Mouse (Mus musculus): ENCODE measurements around the gene Gm38431. TPM values are rescaled to one million over a fixed set of nuclear protein-coding genes. Genes with fewer than 3 reads are reported as not detected.
A peak's percentile ranks its signal among the peaks of the same experiment; 100 is the strongest.

The Gm38431 gene
- total and polyA plus RNA-seq, 2 experiments from 2014 or later = 0.38 to 5.8 TPM

DNA sequence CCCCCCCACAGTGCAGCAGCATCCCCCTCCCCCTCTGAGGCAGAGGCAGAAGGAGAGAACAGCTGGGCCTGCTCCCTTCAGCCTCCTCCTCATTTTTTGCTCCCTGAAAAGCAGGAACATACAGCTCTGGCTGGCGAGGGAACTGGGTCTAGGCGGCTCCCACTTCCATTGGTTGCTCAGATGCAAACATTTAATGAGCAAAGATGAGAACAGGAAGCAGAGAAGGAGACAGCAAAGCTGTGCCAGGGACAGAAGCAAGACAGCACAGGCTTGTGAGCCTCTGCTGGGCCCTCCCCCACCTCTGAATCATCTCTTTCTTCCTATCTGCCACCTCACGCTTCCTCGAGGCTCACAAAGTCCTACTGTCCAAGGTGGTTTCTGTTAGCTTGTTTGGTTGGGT, 50.5 kb downstream of the Gm38431 start:
- DNase-seq (ENCODE audit: low spot score) (no peak), ATAC-seq (ENCODE audit: low FRiP score) (no peak)
- WGBS = 56% methylated on average over 4 of the region's 4 CpGs
- no peak overlapping the region for H3K4me3 ChIP-seq (ENCODE audit: low read depth, low read length)
- H3K27me3 ChIP-seq (ENCODE audit: insufficient read depth, low read length) = peaks cover 16% of the 10 kb centered on the region
- no peaks in the 10 kb centered on the region for H3K9me3 ChIP-seq (ENCODE audit: low read length)
- TF ChIP-seq CTCF (IDR thresholded peaks at IDR 0.05) = no peak
- no peak overlapping the region for H3K9ac ChIP-seq (replicated peaks; ENCODE audit: low read length, poor library complexity, severe bottlenecking)
- H3K36me3 ChIP-seq (ENCODE audit: insufficient read depth, low read length) = no peaks in the 10 kb centered on the region
- H3K4me2 ChIP-seq (ENCODE audit: low read depth, low read length, poor library complexity, severe bottlenecking) = no peak overlapping the region
- peaks cover 14% of the 10 kb centered on the region; the same call in 1 of the 2 replicates for H3K4me1 ChIP-seq (ENCODE audit: insufficient read depth, low read length)
- no peak overlapping the region for H3K27ac ChIP-seq (ENCODE audit: low read depth, low read length)

- Histone ChIP-seq H3K9ac (replicated peaks; ENCODE audit: low read length, poor library complexity, severe bottlenecking) (no peak overlapping the region), H3K9me3 (ENCODE audit: low read length) (no peaks in the 10 kb centered on the region), H3K36me3 (ENCODE audit: insufficient read depth, low read length) (no peaks in the 10 kb centered on the region), H3K4me1 (ENCODE audit: insufficient read depth, low read length) (peaks cover 22% of the 10 kb centered on the region; the same call in 1 of the 2 replicates), H3K4me3 (ENCODE audit: low read depth, low read length) (no peak overlapping the region), H3K27ac (ENCODE audit: low read depth, low read length) (no peak overlapping the region), H3K4me2 (ENCODE audit: low read depth, low read length, poor library complexity, severe bottlenecking) (no peak overlapping the region), H3K27me3 (ENCODE audit: insufficient read depth, low read length) (peaks cover 31% of the 10 kb centered on the region)
- no peak for ATAC-seq (ENCODE audit: low FRiP score)
- DNase-seq (ENCODE audit: low spot score) = no peak
- 66% methylated on average over 3 of the region's 3 CpGs for WGBS
- TF ChIP-seq CTCF (IDR thresholded peaks at IDR 0.05) = no peak
Observed at GRCm38 (mm10) chr9:21039779-21040178, 52.0 kb downstream of the Gm38431 start.

DNA sequence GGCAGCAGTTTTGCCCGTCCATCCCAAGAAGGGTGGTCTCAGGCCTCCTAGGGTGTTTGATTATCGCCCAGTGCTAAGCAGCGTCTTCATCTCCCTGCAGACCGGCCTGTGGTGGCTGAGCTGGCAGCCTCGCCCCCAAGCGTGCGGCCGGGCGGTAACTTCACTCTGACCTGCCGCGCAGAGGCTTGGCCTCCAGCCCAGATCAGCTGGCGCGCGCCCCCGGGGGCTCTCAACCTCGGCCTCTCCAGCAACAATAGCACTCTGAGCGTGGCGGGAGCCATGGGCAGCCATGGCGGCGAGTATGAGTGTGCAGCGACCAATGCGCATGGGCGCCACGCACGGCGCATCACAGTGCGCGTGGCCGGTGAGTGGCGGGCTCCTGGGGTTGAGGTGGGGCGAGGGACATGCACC, 54.3 kb downstream of the Gm38431 start:
- Histone ChIP-seq H3K27ac (ENCODE audit: low read depth, low read length) (no peak overlapping the region), H3K4me2 (ENCODE audit: low read depth, low read length, poor library complexity, severe bottlenecking) (peak overlapping the region; percentile 58), H3K36me3 (ENCODE audit: insufficient read depth, low read length) (no peaks in the 10 kb centered on the region), H3K9ac (replicated peaks; ENCODE audit: low read length, poor library complexity, severe bottlenecking) (peak overlapping the region; percentile 63), H3K27me3 (ENCODE audit: insufficient read depth, low read length) (peaks cover 52% of the 10 kb centered on the region), H3K9me3 (ENCODE audit: low read length) (no peaks in the 10 kb centered on the region), H3K4me1 (ENCODE audit: insufficient read depth, low read length) (peaks cover 33% of the 10 kb centered on the region; the same call in 1 of the 2 replicates), H3K4me3 (ENCODE audit: low read depth, low read length) (peak overlapping the region; percentile 42)
- DNase-seq (ENCODE audit: low spot score) (peak; percentile 61), ATAC-seq (ENCODE audit: low FRiP score) (peak; percentile 77; the same call in 1 of the 2 replicates)
- under 1% methylated on average over 29 of the region's 31 CpGs for WGBS
- 0 out of 2 replicates have a peak, but pooled peaks have one; percentile 21 for TF ChIP-seq CTCF (IDR thresholded peaks at IDR 0.05)

DNA sequence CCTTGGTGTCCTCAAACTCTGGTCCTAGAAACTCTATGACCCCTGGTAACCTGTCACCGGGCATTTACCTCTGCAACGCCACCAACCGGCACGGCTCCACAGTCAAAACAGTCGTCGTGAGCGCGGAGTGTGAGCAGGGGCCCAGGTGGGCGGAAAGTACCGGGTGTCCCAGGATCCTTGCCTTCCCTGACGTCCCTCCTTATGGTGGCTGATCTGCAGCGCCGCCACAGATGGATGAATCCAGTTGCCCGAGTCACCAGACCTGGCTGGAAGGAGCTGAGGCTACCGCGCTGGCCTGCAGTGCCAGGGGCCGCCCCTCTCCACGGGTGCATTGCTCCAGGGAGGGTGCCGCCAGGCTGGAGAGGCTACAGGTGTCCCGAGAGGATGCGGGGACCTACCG, 55.1 kb downstream of the Gm38431 start:
- Histone ChIP-seq H3K4me1 (ENCODE audit: insufficient read depth, low read length) (peaks cover 33% of the 10 kb centered on the region; the same call in 1 of the 2 replicates), H3K9ac (replicated peaks; ENCODE audit: low read length, poor library complexity, severe bottlenecking) (peak overlapping the region; percentile 24; the same call in 1 of the 2 replicates), H3K9me3 (ENCODE audit: low read length) (no peaks in the 10 kb centered on the region), H3K4me2 (ENCODE audit: low read depth, low read length, poor library complexity, severe bottlenecking) (peak overlapping the region; percentile 58), H3K27me3 (ENCODE audit: insufficient read depth, low read length) (peaks cover 56% of the 10 kb centered on the region), H3K27ac (ENCODE audit: low read depth, low read length) (no peak overlapping the region), H3K36me3 (ENCODE audit: insufficient read depth, low read length) (no peaks in the 10 kb centered on the region), H3K4me3 (ENCODE audit: low read depth, low read length) (peak overlapping the region; percentile 42)
- ATAC-seq (ENCODE audit: low FRiP score) (no peak), DNase-seq (ENCODE audit: low spot score) (no peak)
- 3% methylated on average over 22 of the region's 22 CpGs for WGBS
- no peak; the same call in 1 of the 2 replicates for TF ChIP-seq CTCF (IDR thresholded peaks at IDR 0.05)

GRCm38 (mm10) chr9:21036161-21036560, 55.6 kb downstream of the Gm38431 start:
- DNase-seq (ENCODE audit: low spot score) (no peak), ATAC-seq (ENCODE audit: low FRiP score) (no peak)
- Histone ChIP-seq H3K27ac (ENCODE audit: low read depth, low read length) (no peak overlapping the region), H3K27me3 (ENCODE audit: insufficient read depth, low read length) (peaks cover 56% of the 10 kb centered on the region), H3K36me3 (ENCODE audit: insufficient read depth, low read length) (no peaks in the 10 kb centered on the region), H3K4me1 (ENCODE audit: insufficient read depth, low read length) (peaks cover 33% of the 10 kb centered on the region; the same call in 1 of the 2 replicates), H3K4me3 (ENCODE audit: low read depth, low read length) (peak overlapping the region; percentile 42), H3K9me3 (ENCODE audit: low read length) (no peaks in the 10 kb centered on the region), H3K4me2 (ENCODE audit: low read depth, low read length, poor library complexity, severe bottlenecking) (peak overlapping the region; percentile 58), H3K9ac (replicated peaks; ENCODE audit: low read length, poor library complexity, severe bottlenecking) (no peak overlapping the region)
- no peak for TF ChIP-seq CTCF (IDR thresholded peaks at IDR 0.05)
- WGBS = 14% methylated on average over 20 of the region's 20 CpGs

DNA sequence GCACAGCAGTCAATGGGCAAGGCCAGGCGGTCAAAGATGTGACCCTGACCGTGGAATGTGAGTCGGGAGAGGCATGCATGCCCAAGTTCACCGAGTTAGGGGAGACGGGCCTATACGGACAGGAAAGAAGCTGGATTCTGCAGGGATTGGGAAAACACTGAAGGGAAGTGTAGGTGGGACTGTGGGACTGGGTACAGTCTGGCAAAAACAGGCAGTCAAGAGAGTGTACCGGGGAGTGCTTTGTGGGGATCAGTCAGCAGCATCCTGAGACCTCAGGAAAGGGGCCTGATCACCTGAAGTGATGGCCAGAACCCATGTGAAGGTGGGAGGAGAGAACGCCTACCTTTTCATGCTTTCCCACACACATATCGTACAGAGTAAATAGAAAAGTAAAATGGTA, 56.2 kb downstream of the Gm38431 start:
- no peak for TF ChIP-seq CTCF (IDR thresholded peaks at IDR 0.05)
- Histone ChIP-seq H3K27ac (ENCODE audit: low read depth, low read length) (no peak overlapping the region), H3K9me3 (ENCODE audit: low read length) (no peaks in the 10 kb centered on the region), H3K9ac (replicated peaks; ENCODE audit: low read length, poor library complexity, severe bottlenecking) (peak overlapping the region; percentile 36; the same call in 1 of the 2 replicates), H3K4me1 (ENCODE audit: insufficient read depth, low read length) (peaks cover 33% of the 10 kb centered on the region; the same call in 1 of the 2 replicates), H3K4me3 (ENCODE audit: low read depth, low read length) (peak overlapping the region; percentile 17; the same call in 1 of the 2 replicates), H3K4me2 (ENCODE audit: low read depth, low read length, poor library complexity, severe bottlenecking) (peak overlapping the region; percentile 58), H3K27me3 (ENCODE audit: insufficient read depth, low read length) (peaks cover 56% of the 10 kb centered on the region), H3K36me3 (ENCODE audit: insufficient read depth, low read length) (no peaks in the 10 kb centered on the region)
- DNase-seq (ENCODE audit: low spot score) (no peak), ATAC-seq (ENCODE audit: low FRiP score) (no peak)
- WGBS = 18% methylated on average over 9 of the region's 9 CpGs
